Mouse (Mus musculus): ENCODE measurements at regions not wholly inside any gene's neighbourhood (a gene's known extent, or its start where the extent isn't known, plus 50 kb on each side); places are given as distances from the start of the nearest gene placed in this dataset.

GRCm38 (mm10) chr14:119966666-119967065, 75.6 kb downstream of the Oxgr1 start:
- no peak for DNase-seq

GRCm38 (mm10) chr14:119965842-119966483, 76.3 kb downstream of the Oxgr1 start:
- peak; percentile 57 for DNase-seq

- DNase-seq, result no peak
These were observed 78.5 kb downstream of the Oxgr1 start for GRCm38 (mm10) chr14:119963741-119964140.

- DNase-seq, result no peak
These were observed 88.4 kb downstream of the Oxgr1 start for GRCm38 (mm10) chr14:119953861-119954260.

GRCm38 (mm10) chr14:119952877-119953624, 89.2 kb downstream of the Oxgr1 start:
- no peak for DNase-seq

All from lung, postnatal 10 days (tissue).